8 mouse cellular contexts compared by ENCODE assay signal in genomic region chr15:79657837-79658530, GRCm38 (mm10). TPM values are rescaled to one million over a fixed set of nuclear protein-coding genes. Genes with fewer than 3 reads are reported as not detected.
A peak's percentile ranks its signal among the peaks of the same experiment; 100 is the strongest.
DNase-seq lines count a peak whose midpoint lies in the region; ATAC-seq and TF ChIP-seq lines count a peak whose summit lies in the region.

No protein-coding gene starts in this region.

- peak; percentile 60 for TF ChIP-seq CTCF in cortical plate, adult 2 months (IDR thresholded peaks at IDR 0.05; ENCODE audit: extremely low read depth, insufficient read depth, low read length)

- DNase-seq in gastrocnemius, postnatal 10 days, result peak; percentile 80
- DNase-seq in left cerebral cortex, postnatal 10 days (ENCODE audit: extremely low spot score in 1 of 2, low spot score in 2 of 2), result peak; percentile 84 to 85
- DNase-seq in right cerebral cortex, postnatal 25 days, result peak; percentile 70
- peak; percentile 56 to 81 for DNase-seq in urinary bladder, postnatal 4 days (ENCODE audit: low spot score in 2 of 2)

- intact Hi-C loops in left cerebral cortex, postnatal 10 days (cut with DNase I), result loop anchor here (10.0 kb wide), 1 partner anchor 113 kb away; the partner anchor contains the start of gene Ddx17

- peak overlapping the region; percentile 84 for H3K4me3 ChIP-seq in cortical plate, adult 2 months (ENCODE audit: insufficient read depth, low read length)

- peaks cover 4% of the 10 kb centered on the region for H3K4me1 ChIP-seq in cortical plate, adult 2 months (ENCODE audit: control insufficient read depth, insufficient read depth, low read length)

- ATAC-seq in activated CD4-positive, CD25-positive, alpha-beta regulatory T cell, adult 4 months, result peak; percentile 50
- peak; percentile 64 for ATAC-seq in inflammation-experienced regulatory T-cells, adult 6 months
- peak; percentile 62 for ATAC-seq in megakaryocyte-erythroid progenitor cell, adult 5-6 weeks (replicated peaks; ENCODE audit: low FRiP score, low TSS enrichment, poor library complexity, severe bottlenecking)

- TF ChIP-seq POLR2A in cortical plate, adult 2 months (IDR thresholded peaks at IDR 0.05; ENCODE audit: extremely low read depth, insufficient read depth, low read length), result no peak

- peak overlapping the region; percentile 97 for H3K27ac ChIP-seq in cortical plate, adult 2 months (ENCODE audit: insufficient read depth, low read length)

RNA-seq across cellular contexts. Expression of gene Fam227a, which starts 0.8 kb away (rescaled TPM):
- polyA plus RNA-seq in activated CD4-positive, CD25-positive, alpha-beta regulatory T cell, adult 4 months (2017; shearing (Covaris generic)), result under 1 TPM in 1 of 2 experiments, not detected in 1; 0.26 TPM
- 12.6 and 14.5 TPM in 2 replicates for polyA plus RNA-seq in cortical plate, adult 2 months (2012; rRNA removed)
- 1 to 10 TPM; 1.2 to 1.8 TPM for total RNA-seq in gastrocnemius, postnatal 10 days (2021)
- under 1 TPM in 2 of 3 experiments, not detected in 1; 0.26 to 0.75 TPM for polyA plus RNA-seq in inflammation-experienced regulatory T-cells, adult 6 months (2017; shearing (Covaris generic))
- total RNA-seq in left cerebral cortex, postnatal 10 days (2021), result 10 to 100 TPM; 10.4 to 10.6 TPM
- 1.1 and 11.4 TPM in 2 replicates for total RNA-seq in megakaryocyte-erythroid progenitor cell, adult 5-6 weeks (2014; fragmentation: Nextera tagmentation)
- total RNA-seq in megakaryocyte-erythroid progenitor cell, adult 5-6 weeks (2017), result 2.2 TPM in 1 of 2 replicates, not detected in the other

RNA-seq across cellular contexts. Expression of gene Cby1, which starts 1.0 kb away (rescaled TPM):
- 10 to 100 TPM; 16.2 to 17.6 TPM for polyA plus RNA-seq in activated CD4-positive, CD25-positive, alpha-beta regulatory T cell, adult 4 months (2017; shearing (Covaris generic))
- 35.6 and 37.0 TPM in 2 replicates for polyA plus RNA-seq in cortical plate, adult 2 months (2012; rRNA removed)
- total RNA-seq in gastrocnemius, postnatal 10 days (2021), result 10 to 100 TPM; 22.6 to 24.9 TPM
- 10 to 100 TPM; 15.7 to 18.3 (median 16.8) TPM for polyA plus RNA-seq in inflammation-experienced regulatory T-cells, adult 6 months (2017; shearing (Covaris generic))
- total RNA-seq in left cerebral cortex, postnatal 10 days (2021), result 10 to 100 TPM; 54.5 to 61.0 TPM
- 18.3 and 32.9 TPM in 2 replicates for total RNA-seq in megakaryocyte-erythroid progenitor cell, adult 5-6 weeks (2014; fragmentation: Nextera tagmentation)
- total RNA-seq in megakaryocyte-erythroid progenitor cell, adult 5-6 weeks (2017), result 57.0 and 65.7 TPM in 2 replicates

RNA-seq across cellular contexts. Expression of gene Tomm22, which starts 12.7 kb away (rescaled TPM):
- 100 to 1,000 TPM; 217 to 224 TPM for polyA plus RNA-seq in activated CD4-positive, CD25-positive, alpha-beta regulatory T cell, adult 4 months (2017; shearing (Covaris generic))
- 88.3 and 94.3 TPM in 2 replicates for polyA plus RNA-seq in cortical plate, adult 2 months (2012; rRNA removed)
- 100 to 1,000 TPM in 1 of 2 experiments, 10 to 100 TPM in 1; 90.5 to 102 TPM for total RNA-seq in gastrocnemius, postnatal 10 days (2021)
- 100 to 1,000 TPM; 185 to 255 (median 187) TPM for polyA plus RNA-seq in inflammation-experienced regulatory T-cells, adult 6 months (2017; shearing (Covaris generic))
- total RNA-seq in left cerebral cortex, postnatal 10 days (2021), result 100 to 1,000 TPM; 108 to 112 TPM
- total RNA-seq in megakaryocyte-erythroid progenitor cell, adult 5-6 weeks (2014; fragmentation: Nextera tagmentation), result 195 and 205 TPM in 2 replicates
- 85.4 and 108 TPM in 2 replicates for total RNA-seq in megakaryocyte-erythroid progenitor cell, adult 5-6 weeks (2017)

RNA-seq across cellular contexts. Expression of gene Josd1, which starts 29.7 kb away (rescaled TPM):
- 1 to 10 TPM; 2.9 to 3.6 TPM for polyA plus RNA-seq in activated CD4-positive, CD25-positive, alpha-beta regulatory T cell, adult 4 months (2017; shearing (Covaris generic))
- polyA plus RNA-seq in cortical plate, adult 2 months (2012; rRNA removed), result 64.0 and 64.3 TPM in 2 replicates
- 10 to 100 TPM; 11.8 to 13.1 TPM for total RNA-seq in gastrocnemius, postnatal 10 days (2021)
- 1 to 10 TPM; 3.3 to 4.6 (median 4.1) TPM for polyA plus RNA-seq in inflammation-experienced regulatory T-cells, adult 6 months (2017; shearing (Covaris generic))
- 10 to 100 TPM; 43.7 to 46.1 TPM for total RNA-seq in left cerebral cortex, postnatal 10 days (2021)
- 43.6 and 59.8 TPM in 2 replicates for total RNA-seq in megakaryocyte-erythroid progenitor cell, adult 5-6 weeks (2014; fragmentation: Nextera tagmentation)
- total RNA-seq in megakaryocyte-erythroid progenitor cell, adult 5-6 weeks (2017), result 43.8 and 49.8 TPM in 2 replicates

RNA-seq across cellular contexts. Expression of gene Gtpbp1, which starts 32.7 kb away (rescaled TPM):
- 10 to 100 TPM; 21.2 to 24.9 TPM for polyA plus RNA-seq in activated CD4-positive, CD25-positive, alpha-beta regulatory T cell, adult 4 months (2017; shearing (Covaris generic))
- 36.4 and 36.9 TPM in 2 replicates for polyA plus RNA-seq in cortical plate, adult 2 months (2012; rRNA removed)
- total RNA-seq in gastrocnemius, postnatal 10 days (2021), result 10 to 100 TPM; 14.3 to 16.8 TPM
- polyA plus RNA-seq in inflammation-experienced regulatory T-cells, adult 6 months (2017; shearing (Covaris generic)), result 10 to 100 TPM; 18.7 to 22.5 (median 21.5) TPM
- total RNA-seq in left cerebral cortex, postnatal 10 days (2021), result 10 to 100 TPM; 44.9 to 48.5 TPM
- total RNA-seq in megakaryocyte-erythroid progenitor cell, adult 5-6 weeks (2014; fragmentation: Nextera tagmentation), result 73.3 and 79.3 TPM in 2 replicates
- total RNA-seq in megakaryocyte-erythroid progenitor cell, adult 5-6 weeks (2017), result 99.5 and 126 TPM in 2 replicates

Comparison
In these comparisons a context has a peak if more than half of its experiments do, and no peak if none do; other contexts are left out.
1. Peak in every context shown above with its lines: DNase-seq, ATAC-seq, H3K4me3 ChIP-seq and H3K27ac ChIP-seq.